Mouse (Mus musculus): ENCODE data around the gene Nsun7.

Nsun7 gene

DNA sequence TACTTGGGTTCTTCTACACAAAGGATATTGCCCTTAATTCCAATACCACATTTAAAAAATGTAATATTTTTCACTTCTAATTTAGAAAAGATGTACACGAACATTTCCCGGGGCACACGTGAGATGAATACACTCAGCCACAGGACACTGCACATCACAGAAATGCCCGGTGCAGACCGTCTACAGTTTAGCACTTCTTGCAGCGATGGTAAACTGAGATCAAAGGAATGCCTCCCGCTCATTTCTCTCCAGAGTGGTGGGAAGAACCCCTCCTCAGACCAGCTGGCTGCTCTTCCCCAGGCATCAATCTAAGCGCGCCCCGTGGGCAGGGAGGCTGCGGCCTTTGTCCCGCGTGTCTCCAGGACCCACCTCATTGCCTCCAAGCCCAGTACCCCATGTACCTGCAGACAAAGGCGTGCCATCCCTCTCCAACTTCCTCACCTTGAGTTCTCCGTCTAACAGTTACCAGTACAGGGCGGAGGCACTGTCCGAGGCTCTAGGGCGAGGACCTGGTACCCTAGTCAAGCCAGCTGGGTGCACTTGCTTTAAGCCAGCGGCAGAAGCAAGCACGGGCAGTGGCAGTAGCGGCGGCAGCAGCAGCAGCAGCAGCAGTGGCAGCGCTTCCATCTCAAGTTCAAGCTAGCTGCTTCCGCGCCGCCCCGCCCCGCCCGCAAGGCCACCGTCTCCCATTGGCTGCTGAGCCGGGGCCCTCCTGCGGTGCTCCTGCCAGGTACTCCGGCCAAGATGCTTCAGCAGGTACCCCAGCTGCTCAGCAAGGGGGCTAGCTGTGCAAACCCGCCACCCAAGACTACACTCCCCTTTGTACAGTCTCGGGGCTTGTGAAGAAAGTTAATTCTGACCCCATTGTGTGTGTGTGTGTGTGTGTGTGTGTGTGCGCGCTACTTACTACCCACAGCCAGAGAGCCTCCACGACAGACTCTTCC, 77.6 kb downstream of the Nsun7 start:
- DNase-seq (ENCODE audit: low read depth, low spot score): no peak

- DNase-seq (ENCODE audit: low read depth, low spot score): no peak
Observed at GRCm38 (mm10) chr5:66337969-66338345, 78.3 kb downstream of the Nsun7 start.

- no peak for DNase-seq (ENCODE audit: low read depth, low spot score)
Observed at GRCm38 (mm10) chr5:66338583-66338982, 78.9 kb downstream of the Nsun7 start.

DNA sequence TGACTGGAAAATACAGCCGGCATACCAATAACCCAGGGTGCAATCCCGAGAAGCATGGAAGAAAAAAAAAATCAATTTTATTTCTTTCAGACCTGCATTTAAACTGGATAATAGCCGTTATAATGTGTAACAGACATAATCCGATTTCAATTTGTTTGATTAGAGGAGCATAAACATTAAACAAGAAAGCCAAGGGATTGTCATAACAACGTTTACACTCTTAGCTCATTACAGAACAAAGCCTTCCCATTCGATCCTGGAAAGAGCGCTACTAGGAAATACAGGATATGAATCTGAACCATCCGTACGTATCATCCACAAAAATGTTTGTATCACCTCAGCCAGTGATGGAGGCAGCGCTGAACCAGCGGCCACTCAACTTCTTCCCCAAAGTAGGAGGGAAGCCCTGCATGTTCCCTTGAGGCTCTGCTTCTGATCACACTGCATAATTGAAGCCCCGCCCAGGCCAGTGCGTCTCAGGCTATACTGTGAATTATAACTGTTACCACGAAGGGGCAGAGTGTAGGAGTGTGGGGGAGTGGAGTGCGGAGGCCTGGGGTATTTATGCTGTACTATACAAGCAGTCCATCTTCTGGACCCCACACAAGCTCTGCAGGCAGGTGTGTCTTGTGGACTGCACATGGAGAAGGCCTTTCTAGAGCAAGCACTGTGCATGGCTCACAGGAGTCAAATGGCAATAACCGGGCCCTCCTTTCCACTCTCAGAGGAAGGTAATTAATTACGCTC, 80.8 kb downstream of the Nsun7 start:
- no peak for DNase-seq (ENCODE audit: low read depth, low spot score)

DNA sequence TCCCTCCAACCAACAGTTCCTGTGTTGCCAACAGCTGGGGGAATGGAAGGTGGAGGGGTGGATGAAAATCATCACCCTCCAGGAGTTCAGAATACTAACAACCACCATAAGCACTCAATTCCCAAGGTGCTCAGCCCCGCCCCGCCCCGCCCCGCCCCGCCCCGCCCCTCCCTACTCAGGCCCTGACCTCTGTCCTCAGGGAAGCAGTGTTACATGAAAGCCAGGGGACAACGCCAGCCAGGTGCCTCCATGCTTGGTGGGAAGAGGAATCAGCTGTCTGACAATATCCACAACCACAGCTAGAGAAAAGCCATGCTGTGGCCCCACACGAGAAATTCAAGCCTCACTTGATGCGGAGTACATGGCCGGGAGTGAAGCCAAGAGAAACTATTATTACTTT, 82.2 kb downstream of the Nsun7 start:
- no peak for DNase-seq (ENCODE audit: low read depth, low spot score)

DNA sequence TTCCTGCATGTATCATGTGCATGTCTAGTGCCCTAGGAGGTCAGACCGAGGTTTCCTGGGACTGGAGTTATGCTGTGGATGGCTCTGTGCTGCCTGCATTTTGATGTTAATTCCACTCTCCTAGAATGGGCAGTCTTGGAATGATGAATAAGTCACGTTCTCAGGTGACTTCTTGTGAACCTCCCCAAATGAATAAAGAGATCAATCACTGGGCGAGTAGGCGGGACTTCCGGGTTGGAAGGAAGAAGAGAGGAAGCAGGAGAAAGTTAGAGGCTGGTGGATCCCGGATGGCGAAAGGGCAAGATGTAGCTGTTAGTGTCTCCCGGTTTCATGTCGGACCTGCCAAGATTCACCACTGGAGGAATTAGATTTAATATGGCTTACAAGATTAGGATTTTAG, 82.6 kb downstream of the Nsun7 start:
- DNase-seq (ENCODE audit: low read depth, low spot score): no peak

GRCm38 (mm10) chr5:66344182-66344581, 84.5 kb downstream of the Nsun7 start:
- DNase-seq (ENCODE audit: low read depth, low spot score): no peak

GRCm38 (mm10) chr5:66345140-66345539, 85.4 kb downstream of the Nsun7 start:
- no peak for DNase-seq (ENCODE audit: low read depth, low spot score)

DNA sequence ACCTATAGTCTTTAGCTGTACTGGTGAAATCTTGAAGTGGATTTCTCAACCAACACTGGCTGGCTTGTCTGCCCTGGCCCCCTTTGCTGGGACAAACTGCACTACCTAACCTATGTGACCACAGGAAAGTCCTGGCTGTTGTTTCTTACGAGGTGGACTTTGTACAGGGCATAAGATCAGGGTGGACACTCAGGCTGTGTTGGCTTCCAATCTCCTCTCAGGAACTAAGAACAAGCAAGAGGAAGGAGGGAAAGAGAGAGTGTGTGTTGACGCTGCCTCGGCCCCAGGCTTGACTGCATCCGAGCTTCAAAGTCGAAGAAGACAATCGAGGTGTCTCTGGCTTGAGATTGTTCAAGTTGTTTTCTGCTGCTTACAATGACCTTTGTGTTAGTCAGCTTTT, 87.1 kb downstream of the Nsun7 start:
- DNase-seq (ENCODE audit: low read depth, low spot score): no peak
